Mouse (Mus musculus) ZHBTc4 (cell line): ENCODE data around the gene Ldb1.
A peak's percentile ranks its signal among the peaks of the same experiment; 100 is the strongest.

Source experiments
- DNase-seq: peaks from one replicate; pipeline ENCODE4 v3.0.0-alpha.2; 2011; ENCODE audit warnings: low read depth, low spot score

The Ldb1 gene

DNA sequence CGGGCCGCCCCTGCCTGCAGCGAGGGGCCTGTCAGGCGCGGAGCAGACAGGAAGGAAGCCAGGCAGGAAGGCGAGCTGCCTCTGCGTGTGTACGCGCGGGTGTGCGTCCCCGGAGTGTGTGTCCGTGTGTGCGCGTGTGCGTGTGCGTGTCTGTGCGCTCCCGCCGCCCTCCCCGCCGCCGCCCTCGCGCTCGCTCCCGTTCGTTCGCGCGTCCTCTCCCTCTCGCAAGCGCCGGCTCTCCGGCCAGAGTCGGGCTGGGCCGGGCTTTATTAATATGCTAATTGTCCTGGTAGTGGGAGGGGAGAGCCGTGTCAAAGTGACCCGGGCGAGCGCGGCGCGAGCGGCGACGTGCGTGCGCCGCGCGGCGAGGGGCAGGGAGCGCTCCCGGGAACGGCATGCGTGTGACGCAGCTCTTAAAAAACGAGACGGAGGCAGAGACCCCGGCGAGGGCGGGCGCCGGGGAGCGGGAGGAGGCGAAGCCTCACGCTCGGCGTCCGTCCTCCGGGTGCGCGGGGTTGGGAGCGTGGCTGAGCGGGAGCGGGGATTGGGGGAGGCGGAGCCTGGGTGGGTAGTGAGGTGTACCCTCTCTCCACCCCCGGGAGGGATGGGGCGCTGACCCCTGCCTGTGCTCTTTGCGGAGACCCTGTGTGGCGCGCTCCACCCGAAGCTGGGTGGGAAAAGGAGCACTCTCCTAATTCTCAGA, at the start of gene Ldb1:
TSS of gene Ldb1 (minus strand) at position 222 of the 703 bp plus-strand sequence.
- DNase-seq, result peak; percentile 96

DNA sequence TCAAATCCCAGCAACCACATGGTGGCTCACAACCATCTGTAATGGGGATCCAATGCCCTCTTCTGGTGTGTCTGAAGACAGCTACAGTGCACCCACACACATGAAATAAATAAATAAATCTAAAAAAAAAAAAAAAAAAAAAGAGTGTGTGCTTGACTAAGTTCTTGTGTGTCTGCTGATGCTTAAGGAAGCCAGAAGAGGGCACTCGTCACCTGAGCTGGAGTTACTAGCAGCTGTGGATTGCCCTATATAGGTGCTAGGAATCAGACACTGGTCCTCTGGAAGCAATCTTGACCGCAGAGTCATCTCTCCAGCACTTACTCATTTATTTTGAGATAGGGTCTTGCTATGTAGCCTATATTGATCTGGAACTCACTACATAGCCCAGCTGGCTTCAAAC, 49.1 kb upstream of the Ldb1 start:
- DNase-seq, result no peak

DNA sequence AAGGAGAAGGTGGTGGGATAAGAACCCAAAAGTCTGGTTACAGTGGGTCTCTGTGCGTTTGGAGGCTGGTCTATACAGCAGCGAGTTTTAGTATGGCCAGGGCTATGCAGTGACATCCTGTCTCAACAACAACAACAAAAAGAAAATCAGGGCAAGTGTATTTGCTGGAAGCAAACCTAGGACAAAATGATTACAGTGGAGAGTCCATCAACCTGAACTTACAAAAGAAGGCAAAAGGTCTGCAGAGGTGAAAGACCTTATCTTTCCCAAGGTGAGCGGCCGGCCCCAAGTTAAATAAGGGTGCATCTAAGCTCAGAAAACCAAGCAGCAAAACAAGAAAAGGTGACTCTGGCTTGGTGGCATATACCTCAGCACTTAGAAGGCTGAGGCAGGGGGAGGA, 46.6 kb upstream of the Ldb1 start:
- DNase-seq, result no peak

DNA sequence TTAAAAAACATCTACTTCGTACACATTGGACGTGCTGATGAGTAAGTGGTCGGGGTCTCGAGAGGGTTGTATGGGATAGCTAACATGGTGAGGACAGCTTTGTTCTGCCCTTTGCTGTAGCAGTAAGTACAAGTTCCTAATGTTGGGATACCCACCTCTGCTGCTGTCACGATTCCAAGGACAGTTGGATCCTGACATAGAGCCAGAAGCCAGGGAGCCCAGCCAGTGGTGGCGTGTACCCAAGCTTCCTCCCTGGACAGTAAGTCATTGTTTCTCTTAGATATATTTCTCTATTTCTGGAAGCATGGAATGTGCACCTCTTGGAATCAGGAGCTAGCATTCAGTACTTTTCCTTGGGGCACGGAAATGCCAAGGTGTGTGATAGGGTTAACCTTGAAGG, 42.9 kb upstream of the Ldb1 start:
- no peak for DNase-seq

GRCm38 (mm10) chr19:46086337-46086736, 41.3 kb upstream of the Ldb1 start:
- peak; percentile 85 for DNase-seq

DNA sequence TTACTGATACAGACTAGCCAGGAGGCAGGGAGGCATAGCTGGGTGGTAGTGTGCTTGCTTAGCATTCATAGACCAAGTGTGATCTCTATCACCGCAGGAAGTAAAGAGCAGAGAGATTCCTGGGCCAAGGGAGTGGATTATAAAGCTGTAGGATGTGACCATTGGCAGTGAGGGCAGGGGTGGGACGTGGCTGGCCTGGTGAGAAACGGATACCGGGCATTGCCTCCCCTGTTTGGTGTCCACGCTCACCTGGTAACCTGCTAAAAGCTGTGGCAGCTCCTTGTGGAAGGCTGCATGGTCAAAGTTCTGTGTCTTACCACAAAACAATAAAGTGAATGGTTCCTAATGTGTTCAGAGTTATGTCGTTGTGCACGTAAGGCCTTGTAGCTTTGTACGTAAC, 40.2 kb upstream of the Ldb1 start:
- DNase-seq, result no peak

DNA sequence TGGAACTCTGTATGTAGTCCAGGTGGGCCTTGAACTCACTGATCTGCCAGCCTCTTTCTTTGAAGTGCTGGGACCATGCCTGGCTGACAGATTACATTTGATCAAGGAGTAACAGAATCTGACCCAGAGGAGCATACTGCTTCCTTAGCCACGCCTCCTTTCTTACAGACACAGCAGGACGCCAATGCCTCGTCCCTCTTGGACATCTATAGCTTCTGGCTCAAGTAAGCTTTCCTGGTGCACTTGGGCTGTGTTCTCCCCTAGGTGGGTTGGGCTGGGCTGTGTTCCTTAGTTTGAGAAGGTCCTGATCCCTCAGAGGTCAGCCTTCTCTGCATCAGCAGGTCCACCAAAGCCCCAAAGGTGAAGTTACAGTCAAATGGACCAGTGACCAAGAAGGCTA, 33.5 kb upstream of the Ldb1 start:
- peak; percentile 68 for DNase-seq

- DNase-seq, result peak; percentile 100
These were observed 30.9 kb upstream of the Ldb1 start, which contains the start of gene Nolc1 for GRCm38 (mm10) chr19:46075616-46076607. Gene Nolc1, plus strand, starts transcription at chr19:46075863.

DNA sequence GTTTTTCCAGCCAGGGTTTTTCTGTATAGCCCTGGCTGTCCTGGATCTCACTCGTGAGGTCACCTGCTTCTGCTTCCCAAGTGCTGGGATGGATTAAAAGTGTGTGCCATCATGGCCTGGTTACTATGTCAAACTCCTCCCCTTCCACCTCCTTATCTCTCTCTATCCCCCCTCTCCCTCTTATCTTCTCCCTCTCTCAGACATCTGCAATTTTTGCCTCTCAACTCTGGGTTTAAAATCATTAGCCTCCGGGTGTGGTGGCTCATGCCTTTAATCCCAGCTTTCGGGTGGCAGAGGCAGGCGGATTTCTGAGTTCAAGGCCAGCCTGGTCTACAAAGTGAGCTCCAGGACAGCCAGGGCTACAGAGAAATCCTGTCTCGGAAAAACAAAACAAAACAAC, 29.3 kb upstream of the Ldb1 start:
- DNase-seq, result no peak

DNA sequence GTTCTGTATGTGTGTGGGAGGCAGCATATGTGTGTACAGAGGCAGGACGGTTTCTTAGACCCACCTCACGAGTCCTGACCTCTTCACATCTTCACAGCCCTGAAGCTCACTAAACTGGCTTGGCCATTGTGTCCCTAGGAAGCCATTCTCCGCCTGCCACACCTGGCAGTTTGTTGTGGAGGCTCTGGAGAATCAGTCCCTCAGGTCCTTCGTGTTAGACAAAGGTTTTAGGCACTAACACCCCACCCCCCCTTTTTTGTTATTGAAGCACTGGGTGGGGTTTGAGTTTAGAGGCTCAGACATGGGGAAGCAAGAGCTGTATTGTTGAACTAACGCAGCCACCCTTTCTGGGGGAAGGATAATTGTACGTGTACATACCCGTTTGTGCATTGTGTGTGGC, 28.3 kb upstream of the Ldb1 start:
- DNase-seq, result peak; percentile 76

GRCm38 (mm10) chr19:46068054-46068453, 23.0 kb upstream of the Ldb1 start:
- DNase-seq, result peak; percentile 51

DNA sequence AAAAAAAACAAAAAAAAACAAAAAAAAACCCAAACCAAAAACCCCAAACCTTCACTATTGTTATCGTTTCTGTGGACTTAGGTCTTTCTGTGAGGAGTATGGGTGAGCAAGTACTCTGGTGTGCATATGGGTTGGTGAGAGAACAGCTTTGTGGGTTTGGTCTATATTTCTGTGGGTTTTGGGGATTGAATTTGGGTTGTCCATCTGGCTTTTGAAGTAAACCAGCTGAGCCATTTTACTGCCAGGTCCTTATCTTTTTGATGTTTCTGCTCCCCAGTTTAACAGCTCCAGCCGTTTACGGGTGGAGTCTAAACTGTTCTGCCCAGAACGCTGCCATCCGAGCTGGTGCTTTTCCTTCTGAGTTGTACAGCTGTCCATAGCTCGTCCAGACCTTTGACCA, 15.8 kb upstream of the Ldb1 start:
- no peak for DNase-seq

DNA sequence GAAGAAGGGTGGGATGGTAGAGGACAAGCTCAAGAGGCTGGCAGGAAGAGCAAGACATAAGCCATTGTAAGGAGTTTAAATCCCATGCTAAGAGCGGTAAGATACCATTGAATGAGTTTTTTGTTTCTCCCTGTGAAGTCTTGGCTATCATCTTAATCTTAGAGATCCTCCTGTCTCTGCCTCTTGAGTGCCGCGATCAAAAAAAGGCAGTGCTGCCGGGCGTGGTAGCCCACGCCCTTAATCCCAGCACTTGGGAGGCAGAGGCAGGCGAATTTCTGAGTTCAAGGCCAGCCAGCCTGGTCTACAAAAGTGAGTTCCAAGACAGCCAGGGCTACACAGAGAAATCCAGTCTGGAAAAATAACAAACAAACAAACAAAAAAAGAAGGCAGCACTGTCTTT, 13.5 kb upstream of the Ldb1 start:
- DNase-seq, result peak; percentile 80

DNA sequence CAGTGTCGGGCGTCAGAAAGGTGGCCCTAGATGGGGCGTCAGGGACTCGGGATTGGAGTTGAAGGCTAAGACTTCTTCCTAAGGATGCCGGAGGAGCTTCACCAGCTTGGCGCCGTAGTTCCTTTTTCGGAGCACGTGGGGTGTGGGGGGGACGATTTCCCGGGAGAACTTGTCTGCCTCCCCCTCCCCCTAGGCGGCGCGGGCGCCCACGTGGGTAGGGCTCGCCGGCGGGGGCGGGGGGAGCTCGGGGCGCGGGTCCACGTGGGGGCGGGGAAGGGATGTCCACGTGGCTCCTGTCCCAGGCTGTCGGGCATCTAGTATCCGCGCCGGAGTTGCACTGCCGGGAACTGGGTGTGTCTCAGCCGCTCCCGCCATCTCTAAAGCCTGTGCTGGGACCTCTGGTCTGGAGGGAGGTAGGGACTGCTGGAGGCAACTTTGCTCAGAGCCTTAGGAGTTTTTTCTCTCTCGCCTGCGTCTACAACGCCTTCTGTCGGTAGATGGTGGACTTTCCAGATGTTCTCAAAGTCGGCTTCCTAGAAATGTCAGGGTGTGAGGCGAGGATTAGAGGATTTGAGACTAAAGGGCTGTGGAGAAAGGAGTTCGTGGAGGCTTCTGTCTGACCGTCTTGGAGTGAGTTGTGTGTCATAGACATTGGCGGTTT, 12.1 kb upstream of the Ldb1 start:
- DNase-seq, result peak; percentile 95

GRCm38 (mm10) chr19:46056388-46056946, 11.5 kb upstream of the Ldb1 start:
- peak; percentile 98 for DNase-seq

DNA sequence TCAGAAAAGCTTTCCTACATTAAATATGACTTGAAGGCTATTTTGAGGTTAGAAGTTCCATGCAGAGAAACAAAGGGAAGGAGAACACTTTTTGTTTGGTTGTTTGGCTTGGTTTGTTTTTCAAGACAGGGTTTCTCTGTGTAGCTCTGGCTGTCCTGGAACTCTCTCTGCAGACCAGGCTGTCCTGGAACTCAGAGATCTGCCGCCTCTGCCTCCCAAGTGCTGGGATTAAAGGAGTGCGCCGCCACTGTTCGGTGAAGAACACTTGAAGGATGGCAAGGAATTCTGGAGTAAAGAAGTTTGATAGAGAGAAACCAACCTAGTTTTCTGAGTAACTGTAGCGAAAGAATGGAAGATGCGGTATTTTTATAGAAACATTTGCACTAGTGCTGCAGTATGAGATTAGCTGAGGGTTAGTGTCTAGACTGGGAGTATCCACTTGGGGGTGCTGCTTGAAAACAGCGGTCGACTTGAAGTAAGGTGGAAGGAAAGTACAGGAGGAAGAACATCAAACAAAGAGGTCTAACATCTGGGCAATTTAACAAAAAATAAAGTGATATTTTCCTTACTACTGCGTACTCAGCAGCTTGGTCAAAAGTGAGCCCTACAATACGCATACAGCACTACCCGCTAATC, 10.9 kb upstream of the Ldb1 start:
- no peak for DNase-seq

GRCm38 (mm10) chr19:46050462-46050861, 5.4 kb upstream of the Ldb1 start:
- no peak for DNase-seq

GRCm38 (mm10) chr19:46049129-46049528, 4.1 kb upstream of the Ldb1 start:
- DNase-seq, result peak; percentile 61

- no peak for DNase-seq
These were observed 2.4 kb upstream of the Ldb1 start for GRCm38 (mm10) chr19:46047426-46047825.

- DNase-seq, result no peak
These were observed 1.6 kb upstream of the Ldb1 start for GRCm38 (mm10) chr19:46046621-46047025.

- DNase-seq, result peak; percentile 95
These were observed 790 bp upstream of the Ldb1 start for GRCm38 (mm10) chr19:46045696-46046311.
